Mouse (Mus musculus) kidney, postnatal 4 days (tissue): ENCODE measurements around the gene Fshb.

Experiments used
- DNase-seq, 2 experiments: peaks; one replicate each; pipeline ENCODE4 v3.0.0; 2021; ENCODE audit warnings: mixed read lengths in 2 of 2

The Fshb gene

GRCm38 (mm10) chr2:107059556-107059955 is at the start of gene Fshb:
Gene Fshb (minus strand): TSS chr2:107059656.
- no peak for DNase-seq

- DNase-seq: no peak
These were observed 24.8 kb upstream of the Fshb start for GRCm38 (mm10) chr2:107084256-107084655.

DNA sequence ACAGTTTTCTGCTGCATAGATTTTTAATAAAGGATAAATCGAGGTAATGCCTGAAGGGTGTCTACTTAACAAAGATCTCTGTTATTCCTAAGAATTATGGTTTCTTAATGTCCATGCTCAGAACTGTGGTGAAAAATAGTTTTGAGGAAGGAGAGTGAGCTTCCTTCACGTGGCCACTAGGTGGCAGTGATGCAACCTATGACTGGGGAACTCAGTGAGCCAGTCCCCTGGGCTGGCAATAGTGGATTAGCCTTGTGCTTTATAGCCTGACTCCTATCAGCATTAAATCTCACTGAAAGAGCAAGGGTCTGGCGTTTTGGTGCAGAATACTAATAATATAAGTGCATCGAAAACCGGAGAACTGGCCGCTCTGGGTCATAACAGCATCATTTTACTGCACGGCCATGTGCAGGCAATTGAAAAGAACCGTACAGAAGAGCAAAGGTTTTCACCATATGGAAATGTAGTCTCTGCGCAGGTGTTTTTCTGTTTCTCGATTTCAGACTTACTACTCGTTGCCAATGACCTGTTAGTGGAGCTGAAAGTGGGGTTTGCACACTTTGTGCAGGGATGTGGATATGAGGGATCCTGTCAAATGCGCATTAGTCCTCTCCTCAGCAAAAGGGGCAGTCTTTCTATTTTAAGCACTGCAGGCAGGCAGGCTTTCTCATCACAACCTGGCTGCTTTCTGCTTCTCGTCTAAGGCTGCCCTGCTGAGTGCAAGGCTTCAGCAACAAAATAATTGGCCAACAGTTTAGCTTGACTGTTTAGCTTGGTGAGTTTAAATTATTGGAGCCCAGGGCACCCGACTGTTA is 23.8 kb upstream of the Fshb start:
- DNase-seq: peak; percentile 44 to 47

DNA sequence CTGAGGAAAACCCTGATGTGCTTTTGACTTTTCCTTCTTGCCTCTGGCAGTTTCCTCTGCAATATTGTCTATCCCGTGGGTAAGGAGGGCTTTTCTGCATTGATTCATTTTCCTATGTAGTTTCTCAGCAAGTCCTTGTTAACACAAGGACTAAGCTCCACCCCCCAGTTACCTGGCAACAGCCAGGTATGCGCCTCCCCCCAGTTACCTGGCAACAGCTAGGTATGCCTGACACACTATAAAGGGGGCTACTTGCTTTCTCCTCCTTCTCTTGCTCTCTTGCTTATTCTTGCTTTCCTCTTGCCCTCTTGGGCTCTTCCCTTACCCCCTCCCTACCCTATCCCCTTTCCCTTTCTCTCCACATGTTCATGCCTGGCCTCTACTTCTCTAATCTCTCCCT is 3.8 kb upstream of the Fshb start:
- DNase-seq: no peak

DNA sequence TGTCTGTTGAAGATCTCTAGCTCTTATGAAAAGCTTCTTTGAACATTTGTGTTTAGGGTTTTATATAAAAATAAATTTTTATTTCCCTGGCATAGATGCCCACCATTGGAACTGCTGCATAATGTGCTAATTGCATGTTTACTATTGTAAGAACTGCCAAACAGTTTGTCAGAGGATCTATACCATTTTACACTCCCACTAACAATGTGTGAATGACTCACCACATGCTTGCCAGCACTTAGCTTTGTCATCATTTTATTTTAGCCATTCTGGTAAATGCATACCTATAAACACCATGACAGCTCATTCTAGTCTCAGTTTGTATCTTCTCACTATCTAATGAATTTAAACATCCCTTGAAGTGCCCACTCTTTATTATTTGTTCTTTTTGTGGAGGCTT is 13.5 kb downstream of the Fshb start:
- no peak for DNase-seq

GRCm38 (mm10) chr2:107040816-107041215 is 18.6 kb downstream of the Fshb start:
- no peak for DNase-seq

DNA sequence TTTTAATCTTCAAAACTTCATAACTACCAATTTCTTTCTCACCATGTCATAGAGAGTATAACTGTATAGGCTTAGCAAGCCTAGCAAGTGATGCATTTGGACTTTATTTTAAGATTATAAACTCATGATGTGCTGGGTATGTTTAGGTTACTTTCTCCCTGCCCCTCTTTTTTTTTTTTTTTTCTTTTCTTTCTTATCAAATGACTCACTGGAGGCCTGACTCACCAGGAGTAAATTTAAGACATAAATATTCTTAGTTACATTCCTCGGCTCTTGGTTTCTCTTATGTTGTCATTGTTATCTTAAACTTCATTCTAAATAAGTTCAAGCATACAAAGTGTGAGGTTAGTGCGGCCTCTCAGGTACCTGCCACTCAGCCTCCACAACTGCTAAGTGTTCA is 23.5 kb downstream of the Fshb start:
- DNase-seq: no peak

- no peak for DNase-seq
These were observed 34.8 kb downstream of the Fshb start for GRCm38 (mm10) chr2:107024694-107025093.

DNA sequence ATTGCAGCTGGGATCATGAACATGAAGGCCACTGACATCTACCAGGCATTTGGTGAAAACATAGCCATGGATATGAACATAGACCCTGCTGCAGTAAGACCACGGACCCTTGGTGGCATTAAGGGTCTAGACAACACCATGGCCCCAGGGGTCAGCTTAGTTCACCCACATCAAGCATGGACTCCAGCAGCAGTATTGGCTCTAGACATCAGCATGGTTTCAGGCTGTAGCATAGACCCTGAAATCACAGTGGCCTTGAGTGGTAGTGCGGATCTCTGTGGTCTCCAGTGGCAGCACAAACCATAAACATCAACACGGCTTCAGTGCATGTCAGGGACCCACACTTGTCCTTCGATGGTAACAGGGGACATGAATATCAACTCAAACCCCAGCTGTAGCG is 36.7 kb downstream of the Fshb start:
- no peak for DNase-seq

DNA sequence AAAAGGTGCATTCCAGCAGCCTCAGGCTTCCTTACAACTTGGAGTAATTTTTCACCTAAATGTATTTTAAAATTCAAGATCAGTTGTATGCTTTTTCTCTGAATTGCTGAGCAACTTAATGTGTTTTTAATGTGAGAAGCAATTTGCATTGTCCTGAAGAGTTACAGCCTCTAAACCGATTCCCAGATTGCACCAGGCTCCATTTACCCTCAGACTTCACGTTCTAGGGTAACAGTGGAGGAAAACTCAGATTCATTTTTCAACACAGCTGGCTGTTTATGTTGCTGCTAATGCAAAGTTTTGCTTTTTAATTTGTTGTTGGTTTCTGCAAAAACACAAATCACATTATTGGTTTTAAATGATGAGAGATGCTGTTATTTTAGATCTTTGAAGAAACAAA is 40.1 kb downstream of the Fshb start:
- DNase-seq: no peak

- DNase-seq: no peak
These were observed 46.3 kb downstream of the Fshb start for GRCm38 (mm10) chr2:107013161-107013560.

- DNase-seq: no peak
These were observed 47.1 kb downstream of the Fshb start for GRCm38 (mm10) chr2:107012318-107012717.

- DNase-seq: no peak
These were observed 49.3 kb downstream of the Fshb start for GRCm38 (mm10) chr2:107010160-107010559.

DNA sequence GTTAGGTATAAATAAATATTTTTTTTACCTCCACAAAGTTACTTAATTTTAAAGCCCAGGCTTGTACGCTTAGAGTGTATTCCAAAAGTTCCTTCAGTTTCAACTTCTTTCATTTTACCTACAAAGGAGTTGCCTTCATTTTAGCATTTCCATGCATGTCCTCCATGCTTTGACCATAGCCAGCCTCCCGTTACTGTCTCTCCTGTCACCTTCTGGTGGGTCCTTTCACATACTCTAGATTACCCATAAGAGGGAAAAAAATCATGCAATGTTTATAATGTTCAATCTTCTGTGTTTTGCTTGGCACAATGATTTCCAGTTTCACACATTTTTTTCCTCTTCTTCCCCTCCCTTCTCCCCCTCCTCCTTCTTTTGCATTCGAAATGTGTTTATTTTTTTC is 53.1 kb downstream of the Fshb start:
- no peak for DNase-seq
